Mouse (Mus musculus) embryonic facial prominence, embryonic 13.5 days (tissue): ENCODE results near the gene Ppp1r21. TPM values are rescaled to one million over a fixed set of nuclear protein-coding genes. Genes with fewer than 3 reads are reported as not detected.

ENCODE experiments used
- ATAC-seq: fragments of 200-750 bp; cut with Nextera tagmentation; 2 replicates; pipeline ENCODE4 v1.8.0; 2017; ENCODE audit warnings: low read depth; ENCODE audit not compliant: insufficient number of reproducible peaks, insufficient read depth, low FRiP score, low TSS enrichment
- H3K27ac ChIP-seq: fragments of 300-500 bp; sonication (generic); 2 replicates; pipeline ENCODE4 v1.5.1; 2015; ENCODE audit warnings: moderate library complexity, mild to moderate bottlenecking, inconsistent platforms
- H3K27me3 ChIP-seq: fragments of 300-500 bp; sonication (generic); 2 replicates; pipeline ENCODE4 v1.6.1; 2015; ENCODE audit warnings: mild to moderate bottlenecking, inconsistent platforms
- H3K36me3 ChIP-seq: fragments of 300-500 bp; sonication (generic); 2 replicates; pipeline ENCODE4 v1.6.1; 2015; ENCODE audit warnings: mild to moderate bottlenecking, inconsistent platforms
- H3K4me1 ChIP-seq: fragments of 300-500 bp; sonication (generic); 2 replicates; pipeline ENCODE4 v1.6.1; 2015; ENCODE audit warnings: inconsistent platforms
- H3K4me2 ChIP-seq: fragments of 300-500 bp; sonication (generic); 2 replicates; pipeline ENCODE4 v1.6.1; 2015; ENCODE audit warnings: moderate library complexity, mild to moderate bottlenecking, inconsistent platforms
- H3K4me3 ChIP-seq: fragments of 300-500 bp; sonication (generic); 2 replicates; pipeline ENCODE4 v1.5.1; 2015; ENCODE audit warnings: mild to moderate bottlenecking, inconsistent platforms
- H3K9ac ChIP-seq: fragments of 300-500 bp; sonication (generic); 2 replicates; pipeline ENCODE4 v1.6.1; 2015; ENCODE audit warnings: mild to moderate bottlenecking, inconsistent platforms
- H3K9me3 ChIP-seq: fragments of 300-500 bp; sonication (generic); 2 replicates; pipeline ENCODE4 v1.6.1; 2016; ENCODE audit warnings: inconsistent platforms
- WGBS: fragments of 180-500 bp; shearing (Covaris S2); methylation state at CpG from one replicate; pipeline ENCODE4 v1.1.7; 2015; ENCODE audit warnings: mixed read lengths; 5-methylcytosine and 5-hydroxymethylcytosine counted together
- polyA plus RNA-seq: library from polyadenylated mRNA; unstranded; fragments of >200 nt; fragmentation: Nextera tagmentation; extraction: Ambion mirVana; gene quantifications from 2 replicates; pipeline ENCODE4 v1.2.1, GENCODE M21; 2015

Gene Ppp1r21
- polyA plus RNA-seq, 1 experiment from 2014 or later: 19.6 TPM

GRCm38 (mm10) chr17:88530667-88531066 lies 749 bp downstream of the Ppp1r21 start:
- H3K36me3 ChIP-seq: no peaks in the 10 kb centered on the region
- H3K4me1 ChIP-seq: peaks cover 11% of the 10 kb centered on the region
- ATAC-seq: no peak
- H3K27me3 ChIP-seq: no peaks in the 10 kb centered on the region; the same call in none of the 2 replicates
- 6% methylated on average over 11 of the region's 11 CpGs for WGBS
- peak overlapping the region; percentile 65 for H3K4me3 ChIP-seq
- H3K9me3 ChIP-seq: no peaks in the 10 kb centered on the region
- H3K27ac ChIP-seq: peak overlapping the region; percentile 78; the same call in 1 of the 2 replicates
- H3K9ac ChIP-seq: peak overlapping the region; percentile 72
- H3K4me2 ChIP-seq: peak overlapping the region; percentile 78

- WGBS: 70% methylated on average over 6 of the region's 6 CpGs
Observed at GRCm38 (mm10) chr17:88531176-88531575, 1.3 kb downstream of the Ppp1r21 start.

GRCm38 (mm10) chr17:88537842-88538430 lies 8.0 kb downstream of the Ppp1r21 start:
- 0 out of 2 replicates have a peak, but pooled peaks cover 3% of the 10 kb centered on the region for H3K4me1 ChIP-seq
- H3K27me3 ChIP-seq: no peaks in the 10 kb centered on the region
- WGBS: 86% methylated on average over 8 of the region's 8 CpGs
- no peaks in the 10 kb centered on the region for H3K36me3 ChIP-seq
- no peak for ATAC-seq
- no peak overlapping the region for H3K9ac ChIP-seq
- H3K27ac ChIP-seq: no peak overlapping the region
- H3K4me2 ChIP-seq: no peak overlapping the region
- H3K4me3 ChIP-seq: no peak overlapping the region
- H3K9me3 ChIP-seq: no peaks in the 10 kb centered on the region

More at GRCm38 (mm10) chr17:88531176-88531575, 1.3 kb downstream of the Ppp1r21 start:
- no peaks in the 10 kb centered on the region for H3K36me3 ChIP-seq
- H3K4me2 ChIP-seq: peak overlapping the region; percentile 78
- no peaks in the 10 kb centered on the region for H3K27me3 ChIP-seq
- ATAC-seq: no peak
- H3K27ac ChIP-seq: no peak overlapping the region
- no peak overlapping the region for H3K9ac ChIP-seq
- no peaks in the 10 kb centered on the region for H3K9me3 ChIP-seq
- peaks cover 11% of the 10 kb centered on the region for H3K4me1 ChIP-seq
- peak overlapping the region; percentile 65 for H3K4me3 ChIP-seq

- 0 out of 2 replicates have a peak, but pooled peaks cover 5% of the 10 kb centered on the region for H3K4me1 ChIP-seq
- ATAC-seq: no peak
- H3K4me2 ChIP-seq: no peak overlapping the region
- 28% methylated on average over 15 of the region's 15 CpGs for WGBS
- no peak overlapping the region; the same call in 1 of the 2 replicates for H3K27ac ChIP-seq
- 0 out of 2 replicates have a peak overlapping the region, but pooled peaks have one; percentile 36 for H3K9ac ChIP-seq
- H3K4me3 ChIP-seq: no peak overlapping the region
- H3K27me3 ChIP-seq: no peaks in the 10 kb centered on the region
- H3K9me3 ChIP-seq: no peaks in the 10 kb centered on the region
- peaks cover 31% of the 10 kb centered on the region for H3K36me3 ChIP-seq
Observed at GRCm38 (mm10) chr17:88542771-88543416, 13.0 kb downstream of the Ppp1r21 start.

GRCm38 (mm10) chr17:88543417-88543782 lies 13.5 kb downstream of the Ppp1r21 start:
- Histone ChIP-seq H3K9ac (no peak overlapping the region), H3K9me3 (no peaks in the 10 kb centered on the region), H3K4me3 (no peak overlapping the region), H3K27ac (no peak overlapping the region), H3K27me3 (no peaks in the 10 kb centered on the region), H3K4me2 (no peak overlapping the region), H3K36me3 (peaks cover 33% of the 10 kb centered on the region), H3K4me1 (0 out of 2 replicates have a peak, but pooled peaks cover 5% of the 10 kb centered on the region)
- WGBS: 58% methylated on average over 3 of the region's 3 CpGs
- no peak for ATAC-seq

- WGBS: 87% methylated on average over 15 of the region's 15 CpGs
- H3K27me3 ChIP-seq: no peaks in the 10 kb centered on the region
- no peak overlapping the region for H3K9ac ChIP-seq
- no peak for ATAC-seq
- H3K9me3 ChIP-seq: no peaks in the 10 kb centered on the region
- H3K36me3 ChIP-seq: peaks cover 48% of the 10 kb centered on the region
- H3K4me3 ChIP-seq: no peak overlapping the region
- H3K4me1 ChIP-seq: 0 out of 2 replicates have a peak, but pooled peaks cover 5% of the 10 kb centered on the region
- H3K27ac ChIP-seq: no peak overlapping the region
- no peak overlapping the region for H3K4me2 ChIP-seq
Observed at GRCm38 (mm10) chr17:88545217-88545784, 15.4 kb downstream of the Ppp1r21 start.

- H3K9me3 ChIP-seq: no peaks in the 10 kb centered on the region
- peaks cover 48% of the 10 kb centered on the region for H3K36me3 ChIP-seq
- H3K4me3 ChIP-seq: no peak overlapping the region
- WGBS: 82% methylated on average over 4 of the region's 4 CpGs
- no peak overlapping the region for H3K9ac ChIP-seq
- no peak overlapping the region for H3K4me2 ChIP-seq
- H3K27me3 ChIP-seq: no peaks in the 10 kb centered on the region
- ATAC-seq: no peak
- peaks cover 5% of the 10 kb centered on the region; the same call in 1 of the 2 replicates for H3K4me1 ChIP-seq
- H3K27ac ChIP-seq: no peak overlapping the region
Observed at GRCm38 (mm10) chr17:88546745-88547144, 16.8 kb downstream of the Ppp1r21 start.

GRCm38 (mm10) chr17:88549411-88550191 lies 19.7 kb downstream of the Ppp1r21 start:
- no peak for ATAC-seq
- Histone ChIP-seq H3K27ac (no peak overlapping the region), H3K9ac (no peak overlapping the region), H3K36me3 (peaks cover 46% of the 10 kb centered on the region), H3K4me2 (no peak overlapping the region), H3K4me1 (peaks cover 12% of the 10 kb centered on the region), H3K9me3 (no peaks in the 10 kb centered on the region), H3K27me3 (no peaks in the 10 kb centered on the region), H3K4me3 (no peak overlapping the region)
- 86% methylated on average over 24 of the region's 24 CpGs for WGBS

DNA sequence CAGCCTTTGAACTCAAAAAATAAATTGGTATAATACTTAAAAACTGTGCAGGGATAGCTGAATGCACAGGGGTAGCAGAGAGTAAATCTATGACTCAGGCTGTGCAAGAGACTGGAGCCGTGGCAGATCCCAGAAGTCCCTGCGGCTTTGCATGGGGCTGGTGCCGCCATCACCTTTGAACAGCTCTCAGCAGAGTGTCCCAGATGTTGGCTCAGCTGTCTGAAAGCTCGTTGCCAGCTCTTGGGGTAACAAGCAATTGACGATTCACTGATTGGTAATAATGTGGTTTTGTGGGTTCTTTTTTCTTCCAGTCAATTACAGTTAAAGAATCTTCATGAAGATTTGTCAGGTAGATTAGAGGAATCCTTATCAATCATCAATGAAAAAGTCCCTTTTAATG lies 20.4 kb downstream of the Ppp1r21 start:
- H3K4me1 ChIP-seq: peaks cover 12% of the 10 kb centered on the region
- 81% methylated on average over 5 of the region's 5 CpGs for WGBS
- no peaks in the 10 kb centered on the region for H3K9me3 ChIP-seq
- no peak overlapping the region for H3K4me2 ChIP-seq
- H3K27me3 ChIP-seq: no peaks in the 10 kb centered on the region
- no peak overlapping the region for H3K27ac ChIP-seq
- peaks cover 45% of the 10 kb centered on the region for H3K36me3 ChIP-seq
- no peak overlapping the region for H3K9ac ChIP-seq
- no peak overlapping the region for H3K4me3 ChIP-seq
- no peak for ATAC-seq

DNA sequence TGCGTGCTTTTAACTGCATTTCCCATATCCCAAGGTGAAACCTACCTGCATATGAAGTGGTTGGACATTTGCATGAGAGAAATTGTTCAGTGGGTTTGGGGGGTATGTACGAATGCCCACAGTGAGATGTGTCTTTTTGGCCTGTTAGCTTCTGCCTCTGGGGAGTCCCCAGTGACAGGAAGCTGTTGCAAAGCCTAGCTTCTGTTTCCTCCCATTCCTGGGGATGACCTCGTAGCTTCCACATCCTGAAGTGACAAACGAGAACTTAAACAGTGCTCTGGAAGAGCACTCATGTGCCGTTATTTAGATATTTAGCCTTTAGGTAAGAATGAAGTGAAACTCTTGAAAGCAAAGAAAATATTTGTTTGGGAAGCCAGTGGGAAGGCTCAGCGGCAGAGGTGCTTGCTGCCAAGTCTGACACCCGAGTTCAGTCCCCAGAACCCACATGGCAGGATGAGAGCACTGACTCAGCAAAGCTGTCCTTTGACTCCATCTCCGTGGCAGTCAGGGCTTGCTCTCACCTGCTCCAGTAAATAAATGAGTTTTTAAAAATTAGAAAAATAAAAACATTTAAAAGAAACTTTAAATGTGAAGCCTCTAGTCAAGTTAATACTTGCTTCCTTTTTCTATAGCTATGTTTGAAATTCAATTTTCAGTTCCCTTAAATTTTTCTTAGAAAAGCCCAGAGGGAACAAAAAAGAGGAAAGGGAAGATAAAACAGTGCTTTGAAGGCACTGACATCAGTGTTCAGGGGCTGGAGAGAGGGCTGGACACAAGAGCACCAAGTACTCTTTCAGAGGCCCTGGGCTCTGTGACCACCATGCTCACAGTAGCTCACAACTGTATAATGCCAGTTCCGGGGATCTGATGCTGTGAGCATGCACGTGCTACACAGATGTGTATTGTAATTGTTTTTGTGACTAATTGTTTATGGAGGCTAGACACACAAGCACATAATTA lies 21.3 kb downstream of the Ppp1r21 start:
- H3K4me2 ChIP-seq: no peak overlapping the region
- H3K4me1 ChIP-seq: peaks cover 12% of the 10 kb centered on the region
- ATAC-seq: no peak
- peaks cover 50% of the 10 kb centered on the region for H3K36me3 ChIP-seq
- no peaks in the 10 kb centered on the region for H3K27me3 ChIP-seq
- H3K9me3 ChIP-seq: no peaks in the 10 kb centered on the region
- 52% methylated on average over 10 of the region's 10 CpGs for WGBS
- no peak overlapping the region for H3K4me3 ChIP-seq
- H3K27ac ChIP-seq: no peak overlapping the region
- H3K9ac ChIP-seq: no peak overlapping the region
